Mouse (Mus musculus): ENCODE measurements around the gene Psmb6. TPM values are rescaled to one million over a fixed set of nuclear protein-coding genes. Genes with fewer than 3 reads are reported as not detected.

Gene Psmb6
- polyA plus RNA-seq (2012; ENCODE audit: insufficient read depth, insufficient read length, low replicate concordance, missing spikeins) = not detected in 2 replicates

- Histone ChIP-seq H3K27ac (ENCODE audit: insufficient read depth, low read depth, low read length) (no peak within 1 kb of the TSS), H3K4me1 (ENCODE audit: control insufficient read depth, insufficient read depth, low read length) (peaks cover 9% of the 10 kb centered on the region), H3K4me3 (ENCODE audit: insufficient read depth, low read depth, low read length) (peak within 1 kb of the TSS; percentile 84)
- peak; percentile 88 for TF ChIP-seq POLR2A (IDR thresholded peaks at IDR 0.05; ENCODE audit: insufficient read depth, low read depth, low read length)
- TF ChIP-seq CTCF (IDR thresholded peaks at IDR 0.05; ENCODE audit: insufficient read depth, low read depth, low read length) = no peak
- under 1% methylated on average over 25 of the region's 26 CpGs for WGBS
Observed at GRCm38 (mm10) chr11:70525184-70525678, at the start of gene Psmb6. Psmb6 (plus strand) TSS chr11:70525367.

- H3K27ac ChIP-seq (ENCODE audit: insufficient read depth, low read depth, low read length) = no peak overlapping the region
- no peak for TF ChIP-seq CTCF (IDR thresholded peaks at IDR 0.05; ENCODE audit: insufficient read depth, low read depth, low read length)
- TF ChIP-seq POLR2A (IDR thresholded peaks at IDR 0.05; ENCODE audit: insufficient read depth, low read depth, low read length) = no peak
- no peaks in the 10 kb centered on the region for H3K4me1 ChIP-seq (ENCODE audit: control insufficient read depth, insufficient read depth, low read length)
- WGBS = 35% methylated on average over 2 of the region's 2 CpGs
- no peak overlapping the region for H3K4me3 ChIP-seq (ENCODE audit: insufficient read depth, low read depth, low read length)
Observed at GRCm38 (mm10) chr11:70485498-70485897, 39.7 kb upstream of the Psmb6 start.

GRCm38 (mm10) chr11:70487816-70488215 lies 37.4 kb upstream of the Psmb6 start:
- H3K27ac ChIP-seq (ENCODE audit: insufficient read depth, low read depth, low read length) = no peak overlapping the region
- no peak overlapping the region for H3K4me3 ChIP-seq (ENCODE audit: insufficient read depth, low read depth, low read length)
- no peaks in the 10 kb centered on the region for H3K4me1 ChIP-seq (ENCODE audit: control insufficient read depth, insufficient read depth, low read length)
- TF ChIP-seq POLR2A (IDR thresholded peaks at IDR 0.05; ENCODE audit: insufficient read depth, low read depth, low read length) (no peak), CTCF (IDR thresholded peaks at IDR 0.05; ENCODE audit: insufficient read depth, low read depth, low read length) (no peak)
- WGBS = 52% methylated on average over 4 of the region's 4 CpGs

GRCm38 (mm10) chr11:70489138-70489537 lies 36.0 kb upstream of the Psmb6 start:
- no peaks in the 10 kb centered on the region for H3K4me1 ChIP-seq (ENCODE audit: control insufficient read depth, insufficient read depth, low read length)
- H3K4me3 ChIP-seq (ENCODE audit: insufficient read depth, low read depth, low read length) = no peak overlapping the region
- TF ChIP-seq POLR2A (IDR thresholded peaks at IDR 0.05; ENCODE audit: insufficient read depth, low read depth, low read length) = no peak
- no peak for TF ChIP-seq CTCF (IDR thresholded peaks at IDR 0.05; ENCODE audit: insufficient read depth, low read depth, low read length)
- WGBS = 84% methylated on average over 3 of the region's 3 CpGs
- no peak overlapping the region for H3K27ac ChIP-seq (ENCODE audit: insufficient read depth, low read depth, low read length)

GRCm38 (mm10) chr11:70489684-70490083 lies 35.5 kb upstream of the Psmb6 start:
- 82% methylated on average over 6 of the region's 6 CpGs for WGBS
- no peak for TF ChIP-seq CTCF (IDR thresholded peaks at IDR 0.05; ENCODE audit: insufficient read depth, low read depth, low read length)
- TF ChIP-seq POLR2A (IDR thresholded peaks at IDR 0.05; ENCODE audit: insufficient read depth, low read depth, low read length) = no peak
- H3K27ac ChIP-seq (ENCODE audit: insufficient read depth, low read depth, low read length) = no peak overlapping the region
- no peak overlapping the region for H3K4me3 ChIP-seq (ENCODE audit: insufficient read depth, low read depth, low read length)
- H3K4me1 ChIP-seq (ENCODE audit: control insufficient read depth, insufficient read depth, low read length) = no peaks in the 10 kb centered on the region

GRCm38 (mm10) chr11:70499566-70500475 lies 25.3 kb upstream of the Psmb6 start:
- Histone ChIP-seq H3K4me1 (ENCODE audit: control insufficient read depth, insufficient read depth, low read length) (no peaks in the 10 kb centered on the region), H3K4me3 (ENCODE audit: insufficient read depth, low read depth, low read length) (no peak overlapping the region), H3K27ac (ENCODE audit: insufficient read depth, low read depth, low read length) (no peak overlapping the region)
- WGBS = 66% methylated on average over 14 of the region's 14 CpGs
- TF ChIP-seq CTCF (IDR thresholded peaks at IDR 0.05; ENCODE audit: insufficient read depth, low read depth, low read length) (no peak), POLR2A (IDR thresholded peaks at IDR 0.05; ENCODE audit: insufficient read depth, low read depth, low read length) (no peak)

GRCm38 (mm10) chr11:70500476-70500812 lies 24.7 kb upstream of the Psmb6 start:
- WGBS = 94% methylated on average over 1 of the region's 1 CpGs
- TF ChIP-seq CTCF (IDR thresholded peaks at IDR 0.05; ENCODE audit: insufficient read depth, low read depth, low read length) (no peak), POLR2A (IDR thresholded peaks at IDR 0.05; ENCODE audit: insufficient read depth, low read depth, low read length) (no peak)
- no peaks in the 10 kb centered on the region for H3K4me1 ChIP-seq (ENCODE audit: control insufficient read depth, insufficient read depth, low read length)
- no peak overlapping the region for H3K27ac ChIP-seq (ENCODE audit: insufficient read depth, low read depth, low read length)
- H3K4me3 ChIP-seq (ENCODE audit: insufficient read depth, low read depth, low read length) = no peak overlapping the region

GRCm38 (mm10) chr11:70502018-70502417 lies 23.1 kb upstream of the Psmb6 start:
- Histone ChIP-seq H3K4me1 (ENCODE audit: control insufficient read depth, insufficient read depth, low read length) (no peaks in the 10 kb centered on the region), H3K4me3 (ENCODE audit: insufficient read depth, low read depth, low read length) (no peak overlapping the region), H3K27ac (ENCODE audit: insufficient read depth, low read depth, low read length) (no peak overlapping the region)
- 85% methylated on average over 3 of the region's 3 CpGs for WGBS
- TF ChIP-seq CTCF (IDR thresholded peaks at IDR 0.05; ENCODE audit: insufficient read depth, low read depth, low read length) = no peak
- no peak for TF ChIP-seq POLR2A (IDR thresholded peaks at IDR 0.05; ENCODE audit: insufficient read depth, low read depth, low read length)

- peaks cover 5% of the 10 kb centered on the region for H3K4me1 ChIP-seq (ENCODE audit: control insufficient read depth, insufficient read depth, low read length)
- H3K4me3 ChIP-seq (ENCODE audit: insufficient read depth, low read depth, low read length) = no peak within 1 kb of the TSS
- WGBS = 81% methylated on average over 9 of the region's 9 CpGs
- TF ChIP-seq POLR2A (IDR thresholded peaks at IDR 0.05; ENCODE audit: insufficient read depth, low read depth, low read length) (no peak), CTCF (IDR thresholded peaks at IDR 0.05; ENCODE audit: insufficient read depth, low read depth, low read length) (no peak)
- H3K27ac ChIP-seq (ENCODE audit: insufficient read depth, low read depth, low read length) = no peak within 1 kb of the TSS
Observed at GRCm38 (mm10) chr11:70504970-70505369, 20.2 kb upstream of the Psmb6 start, which contains the start of gene Tm4sf5. Tm4sf5 (plus strand) TSS chr11:70505244.

Data from olfactory bulb, adult 2 months (tissue).